Mouse (Mus musculus) heart, postnatal 0 days (tissue): Measurements from ENCODE around the gene Rfc4.

ENCODE experiments used
- CTCF ChIP-seq: IDR thresholded peaks from 2 replicates; pipeline ENCODE4 v1.5.1; 2016; ENCODE audit warnings: antibody characterized with exemption, control low read depth, low read depth
- EP300 ChIP-seq: IDR thresholded peaks from 2 replicates; pipeline ENCODE4 v1.6.1; 2016; ENCODE audit warnings: antibody characterized with exemption, low read depth

GRCm38 (mm10) chr16:23158957-23159356 is 31.4 kb upstream of the Rfc4 start:
- TF ChIP-seq CTCF, result no peak
- no peak for TF ChIP-seq EP300
